Mouse (Mus musculus) ES-Bruce4 (cell line): ENCODE results near the gene Ptprs. TPM values are rescaled to one million over a fixed set of nuclear protein-coding genes. Genes with fewer than 3 reads are reported as not detected.
"Not testable (repeated sequence)": the region's sequence is repeated elsewhere in the genome, so short reads cannot be mapped to it uniquely, and the experiment has no call there.

Experiments used
- H3K27ac ChIP-seq: 2 replicates; pipeline ENCODE4 v1.5.1; 2012; ENCODE audit warnings: low read length, inconsistent platforms; ENCODE audit not compliant: insufficient read depth
- H3K27me3 ChIP-seq: 2 replicates; pipeline ENCODE4 v1.6.1; 2012; ENCODE audit warnings: mild to moderate bottlenecking, low read length, inconsistent platforms; ENCODE audit not compliant: control insufficient read depth, poor library complexity, insufficient read depth, severe bottlenecking
- H3K36me3 ChIP-seq: 2 replicates; pipeline ENCODE4 v1.6.1; 2012; ENCODE audit warnings: inconsistent platforms, mild to moderate bottlenecking, low read length, moderate library complexity; ENCODE audit not compliant: control insufficient read depth, poor library complexity, insufficient read depth, severe bottlenecking
- H3K4me1 ChIP-seq: one replicate; pipeline ENCODE4 v1.8.1; 2011; ENCODE audit warnings: low read length; ENCODE audit not compliant: control insufficient read depth, insufficient read depth
- H3K4me3 ChIP-seq: 2 replicates; pipeline ENCODE4 v1.5.1; 2011; ENCODE audit warnings: low read depth, mild to moderate bottlenecking, low read length
- H3K9ac ChIP-seq: 2 replicates; pipeline ENCODE4 v1.6.1; 2012; ENCODE audit warnings: low read depth, mild to moderate bottlenecking, inconsistent platforms; ENCODE audit not compliant: poor library complexity, severe bottlenecking
- H3K9me3 ChIP-seq: replicated peaks from 2 replicates; pipeline ENCODE4 v1.6.1; 2012; ENCODE audit warnings: mild to moderate bottlenecking, low read length, inconsistent platforms; ENCODE audit not compliant: control insufficient read depth, poor library complexity, insufficient read depth, severe bottlenecking
- CTCF ChIP-seq: IDR thresholded peaks from one replicate; pipeline ENCODE4 v1.8.1; 2011; ENCODE audit warnings: low read depth, low read length
- EP300 ChIP-seq: IDR thresholded peaks from 2 replicates; pipeline ENCODE4 v1.6.1; 2011; ENCODE audit warnings: low read depth, low read length; ENCODE audit not compliant: insufficient read depth
- POLR2A ChIP-seq: IDR thresholded peaks from one replicate; pipeline ENCODE4 v1.8.1; 2011; ENCODE audit warnings: low read length; ENCODE audit not compliant: insufficient read depth
- polyA plus RNA-seq: library from polyadenylated mRNA; stranded (reverse); fragments of >200 nt; gene quantifications from 2 replicates; pipeline ENCODE4 v1.2.4, GENCODE M21; 2011; ENCODE audit warnings: low read depth; ENCODE audit not compliant: missing spikeins, insufficient read depth, insufficient read length

The Ptprs gene
- polyA plus RNA-seq, 1 experiment, result 159 TPM

DNA sequence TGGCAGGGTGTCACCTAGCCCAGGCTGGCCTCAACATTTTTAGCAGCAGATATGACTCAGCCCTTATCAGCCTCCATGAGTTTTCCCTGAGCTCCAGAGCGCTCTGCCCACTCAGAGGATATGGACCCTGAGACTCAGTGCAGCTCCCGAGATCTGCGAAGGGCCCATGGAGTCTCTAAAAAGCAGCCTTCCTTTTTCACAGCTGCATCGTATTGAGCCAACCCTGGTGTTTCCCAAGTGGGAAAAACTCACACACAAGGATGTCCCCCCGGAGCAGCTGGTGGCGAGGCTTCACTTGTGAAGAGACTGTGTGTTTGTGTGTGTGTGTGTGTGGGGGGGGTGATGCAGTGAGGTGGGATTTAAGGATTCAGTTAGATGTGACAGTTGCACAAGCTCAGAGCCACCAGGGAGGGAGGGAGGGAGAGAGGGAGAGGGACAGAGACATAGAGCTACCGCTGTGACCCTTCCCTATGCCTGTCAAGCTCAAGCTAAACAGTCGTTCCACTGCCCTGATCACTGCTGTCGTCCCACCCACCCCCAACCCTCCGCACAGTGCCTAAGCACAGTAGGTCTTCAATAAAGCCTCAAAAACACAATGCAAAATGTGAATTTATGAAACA lies 32.8 kb upstream of the Ptprs start:
- no peak overlapping the region for H3K27ac ChIP-seq
- no peaks in the 10 kb centered on the region for H3K9me3 ChIP-seq
- H3K4me3 ChIP-seq, result peak overlapping the region; percentile 56; the same call in 1 of the 2 replicates
- peaks cover 8% of the 10 kb centered on the region for H3K4me1 ChIP-seq
- H3K36me3 ChIP-seq, result no peaks in the 10 kb centered on the region
- TF ChIP-seq POLR2A (no peak), EP300 (no peak), CTCF (no peak)
- H3K9ac ChIP-seq, result no peak overlapping the region
- peaks cover 7% of the 10 kb centered on the region; the same call in 1 of the 2 replicates for H3K27me3 ChIP-seq

DNA sequence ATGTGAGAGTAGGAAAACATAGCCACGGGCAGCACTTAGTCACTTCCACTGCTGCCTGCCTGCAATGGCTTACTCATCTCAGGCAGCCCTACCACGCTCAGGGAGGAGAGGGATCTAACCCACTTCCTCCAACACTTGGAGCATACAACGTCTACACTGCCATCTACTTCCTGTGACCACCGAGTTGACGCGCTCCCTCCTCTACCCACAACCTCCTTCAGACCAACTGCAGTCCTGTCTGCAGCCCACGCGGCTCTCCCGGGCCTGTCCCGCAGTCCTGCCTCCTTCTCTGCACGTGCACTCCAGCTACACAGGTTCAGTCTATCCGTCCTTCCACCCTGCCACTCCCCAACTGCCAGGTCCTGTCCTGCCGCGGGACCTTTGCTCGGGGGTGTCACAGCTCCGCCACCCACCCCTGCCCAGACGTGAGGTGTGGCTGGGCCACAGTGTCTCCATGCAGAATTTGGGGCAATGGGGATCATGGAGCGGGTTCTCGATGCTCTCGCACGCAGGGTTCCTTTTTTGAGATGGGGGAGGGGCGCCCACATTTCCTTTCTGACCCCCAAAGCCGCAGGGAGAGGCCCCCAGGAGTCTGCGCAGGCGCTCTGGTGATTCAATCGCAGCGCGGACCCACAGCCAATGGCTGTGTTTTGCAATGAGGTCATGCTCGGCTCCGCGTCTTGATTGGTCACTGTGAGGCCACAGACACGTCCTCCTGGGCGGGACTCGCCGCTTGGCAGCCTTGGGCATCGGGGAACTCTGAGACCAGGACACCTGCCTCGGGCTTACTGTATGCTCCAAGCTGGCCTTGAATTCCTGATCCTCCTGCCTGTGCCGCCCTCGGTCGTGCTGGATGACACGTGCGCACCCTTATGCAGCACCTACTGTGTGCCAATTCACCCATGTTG lies 31.1 kb upstream of the Ptprs start:
- no peaks in the 10 kb centered on the region for H3K9me3 ChIP-seq
- H3K36me3 ChIP-seq, result no peaks in the 10 kb centered on the region
- no peak overlapping the region for H3K27ac ChIP-seq
- peaks cover 8% of the 10 kb centered on the region for H3K4me1 ChIP-seq
- peak overlapping the region; percentile 75 for H3K4me3 ChIP-seq
- H3K27me3 ChIP-seq, result peaks cover 4% of the 10 kb centered on the region; the same call in 1 of the 2 replicates
- H3K9ac ChIP-seq, result peak overlapping the region; percentile 34
- no peak for TF ChIP-seq EP300
- no peak for TF ChIP-seq CTCF
- peak; percentile 15 for TF ChIP-seq POLR2A

DNA sequence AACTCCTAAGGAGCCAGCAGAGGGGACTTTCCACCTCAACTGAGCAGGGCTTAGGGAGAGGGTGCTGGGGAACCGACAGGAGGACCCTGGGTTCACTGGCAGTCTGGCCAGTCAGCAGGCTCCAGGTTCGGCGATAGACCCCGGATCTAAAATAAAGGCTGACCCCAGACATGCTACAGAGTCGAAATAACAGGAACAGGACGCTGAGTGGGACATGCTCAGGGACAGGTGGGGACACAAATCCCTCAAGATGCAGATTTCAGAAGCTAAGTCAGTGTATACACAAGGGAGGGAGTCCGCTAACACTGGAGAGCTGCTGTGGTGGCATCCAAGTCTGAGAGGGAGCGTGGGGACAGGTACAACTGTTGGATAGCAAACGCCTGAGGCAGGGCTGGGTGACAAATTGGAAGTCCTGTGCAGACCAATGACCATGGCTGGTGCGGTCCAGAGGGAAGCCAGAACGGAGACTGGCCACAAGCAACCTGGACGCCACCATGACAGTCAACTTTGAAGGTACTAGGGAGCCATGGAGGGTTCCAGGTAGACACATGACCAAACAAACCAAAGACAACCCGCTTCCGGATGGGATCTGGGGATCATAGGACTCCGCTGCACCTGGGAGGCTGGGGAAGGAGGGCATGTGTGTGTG lies 30.3 kb upstream of the Ptprs start:
- Histone ChIP-seq H3K9ac (peak overlapping the region; percentile 34), H3K4me1 (peaks cover 8% of the 10 kb centered on the region), H3K27ac (no peak overlapping the region), H3K9me3 (no peaks in the 10 kb centered on the region), H3K4me3 (peak overlapping the region; percentile 75), H3K36me3 (no peaks in the 10 kb centered on the region), H3K27me3 (no peaks in the 10 kb centered on the region)
- TF ChIP-seq EP300 (no peak), CTCF (no peak), POLR2A (no peak)

DNA sequence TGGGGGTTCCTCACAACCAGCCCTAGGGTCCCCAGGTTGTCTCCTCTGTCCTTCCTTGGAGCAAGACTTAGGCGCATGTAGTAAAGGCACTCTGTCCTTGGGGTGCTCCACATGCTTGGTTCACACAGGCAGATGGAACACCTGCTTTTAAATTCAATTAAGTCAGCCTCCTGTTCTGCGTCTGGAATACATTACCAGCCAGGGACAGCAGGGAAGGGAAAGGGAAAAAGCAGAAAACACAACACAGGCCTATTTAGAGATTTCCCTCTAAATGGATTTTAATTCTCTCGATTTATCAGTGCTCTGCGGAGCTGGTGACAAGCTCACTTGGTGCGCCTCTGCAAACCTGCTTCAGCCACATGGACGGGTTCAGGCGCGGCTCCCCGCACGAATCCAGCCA lies 29.1 kb upstream of the Ptprs start:
- TF ChIP-seq POLR2A (no peak), EP300 (no peak), CTCF (no peak)
- no peak overlapping the region for H3K9ac ChIP-seq
- H3K4me1 ChIP-seq, result peaks cover 8% of the 10 kb centered on the region
- no peaks in the 10 kb centered on the region for H3K36me3 ChIP-seq
- no peaks in the 10 kb centered on the region for H3K27me3 ChIP-seq
- no peaks in the 10 kb centered on the region for H3K9me3 ChIP-seq
- H3K4me3 ChIP-seq, result no peak overlapping the region
- H3K27ac ChIP-seq, result no peak overlapping the region

DNA sequence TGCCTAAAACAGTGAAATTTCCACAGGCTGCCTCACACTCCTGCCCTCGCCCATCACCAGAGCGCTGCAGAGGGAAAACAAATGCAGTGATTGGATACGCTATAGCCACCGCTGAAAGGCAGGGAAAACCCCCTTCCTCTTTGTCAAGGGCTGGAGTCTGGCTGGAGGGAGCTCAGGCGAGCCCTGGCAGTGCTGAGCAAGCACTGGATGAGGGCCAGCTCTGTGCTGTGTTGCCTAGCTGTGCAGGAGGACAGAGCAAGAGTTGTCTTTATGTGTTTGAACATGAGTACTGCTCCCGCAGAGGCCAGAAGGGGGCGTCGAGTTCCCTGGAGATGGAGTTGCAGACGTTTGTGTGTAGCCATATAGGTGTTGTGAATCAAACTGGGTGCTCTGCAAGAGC lies 26.2 kb upstream of the Ptprs start:
- H3K9me3 ChIP-seq, result no peaks in the 10 kb centered on the region
- H3K36me3 ChIP-seq, result no peaks in the 10 kb centered on the region
- peaks cover 4% of the 10 kb centered on the region for H3K4me1 ChIP-seq
- TF ChIP-seq CTCF, result peak; percentile 76
- TF ChIP-seq EP300, result no peak
- H3K4me3 ChIP-seq, result no peak overlapping the region
- no peak overlapping the region for H3K27ac ChIP-seq
- no peaks in the 10 kb centered on the region for H3K27me3 ChIP-seq
- H3K9ac ChIP-seq, result no peak overlapping the region

DNA sequence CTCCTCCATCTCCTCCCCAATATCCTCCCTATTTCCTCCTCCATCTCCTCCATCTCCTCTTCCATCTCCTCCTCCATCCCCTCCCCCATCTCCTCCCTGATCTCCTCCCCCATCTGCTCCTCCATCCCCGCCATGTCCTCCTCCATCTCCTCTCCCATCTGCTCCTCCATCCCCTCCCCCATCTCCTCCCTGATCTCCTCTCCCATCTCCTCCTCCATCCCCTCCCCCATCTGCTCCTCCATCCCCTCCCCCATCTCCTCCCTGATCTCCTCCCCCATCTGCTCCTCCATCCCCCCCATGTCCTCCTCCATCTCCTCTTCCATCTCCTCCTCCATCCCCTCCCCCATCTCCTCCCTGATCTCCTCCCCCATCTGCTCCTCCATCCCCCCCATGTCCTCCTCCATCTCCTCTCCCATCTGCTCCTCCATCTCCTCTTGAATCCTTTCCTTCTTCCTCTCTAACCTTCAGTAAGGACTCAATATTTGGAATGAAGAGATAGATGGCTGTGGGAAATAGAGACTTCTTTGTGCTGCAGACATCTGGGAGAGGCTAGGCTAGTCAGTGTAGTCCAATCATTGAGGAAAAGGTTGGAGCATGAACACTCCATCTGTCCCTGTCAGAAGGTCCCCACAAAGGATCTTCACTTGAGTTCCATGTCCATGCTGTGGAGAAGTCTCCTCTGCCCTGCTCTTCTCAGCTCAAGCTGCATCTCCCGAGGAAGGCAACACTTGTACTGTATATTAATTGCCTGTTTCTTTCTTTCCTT lies 25.5 kb upstream of the Ptprs start:
- not testable (repeated sequence) for H3K9me3 ChIP-seq, H3K27me3 ChIP-seq, H3K9ac ChIP-seq, H3K36me3 ChIP-seq, H3K27ac ChIP-seq, H3K4me3 ChIP-seq, H3K4me1 ChIP-seq
